Mouse (Mus musculus) limb, embryonic 14.5 days (tissue): ENCODE data around the gene Scarb2. TPM values are rescaled to one million over a fixed set of nuclear protein-coding genes. Genes with fewer than 3 reads are reported as not detected.

Source experiments
- ATAC-seq: fragments of 200-750 bp; cut with Nextera tagmentation; 2 replicates; pipeline ENCODE4 v1.8.0; 2017; ENCODE audit warnings: low read depth, moderate number of reproducible peaks, moderate TSS enrichment; ENCODE audit not compliant: low FRiP score
- DNase-seq: peaks from one replicate; pipeline ENCODE4 v3.0.0-alpha.2; 2015; ENCODE audit warnings: low spot score
- H3K27ac ChIP-seq: fragments of 300-500 bp; sonication (generic); replicated peaks from 2 replicates; pipeline ENCODE4 v1.5.1; 2014; ENCODE audit warnings: low read depth, mild to moderate bottlenecking, low read length, moderate library complexity, mixed read lengths
- H3K27me3 ChIP-seq: fragments of 300-500 bp; sonication (generic); 2 replicates; pipeline ENCODE4 v1.6.1; 2014; ENCODE audit warnings: low read length, mixed read lengths; ENCODE audit not compliant: control insufficient read depth, insufficient read depth
- H3K36me3 ChIP-seq: fragments of 300-500 bp; sonication (generic); 2 replicates; pipeline ENCODE4 v1.6.1; 2014; ENCODE audit warnings: mild to moderate bottlenecking, low read length, moderate library complexity, mixed read lengths; ENCODE audit not compliant: control insufficient read depth, insufficient read depth
- H3K4me1 ChIP-seq: fragments of 300-500 bp; sonication (generic); 2 replicates; pipeline ENCODE4 v1.6.1; 2014; ENCODE audit warnings: antibody characterized with exemption, low read length, mixed read lengths; ENCODE audit not compliant: control insufficient read depth, insufficient read depth
- H3K4me2 ChIP-seq: fragments of 300-500 bp; sonication (generic); replicated peaks from 2 replicates; pipeline ENCODE4 v1.6.1; 2014; ENCODE audit warnings: low read depth, mild to moderate bottlenecking, low read length, moderate library complexity; ENCODE audit not compliant: severe bottlenecking
- H3K4me3 ChIP-seq: fragments of 300-500 bp; sonication (generic); replicated peaks from 2 replicates; pipeline ENCODE4 v1.5.1; 2014; ENCODE audit warnings: low read length
- H3K9ac ChIP-seq: fragments of 300-500 bp; sonication (generic); 2 replicates; pipeline ENCODE4 v1.6.1; 2014; ENCODE audit warnings: mild to moderate bottlenecking, low read depth, low read length, moderate library complexity; ENCODE audit not compliant: severe bottlenecking
- H3K9me3 ChIP-seq: fragments of 300-500 bp; sonication (generic); 2 replicates; pipeline ENCODE4 v1.6.1; 2016; ENCODE audit warnings: low read length; ENCODE audit not compliant: control insufficient read depth
- POLR2A ChIP-seq: fragments of 200-500 bp; IDR thresholded peaks from 2 replicates; pipeline ENCODE4 v1.8.0; 2012; ENCODE audit warnings: inconsistent platforms, mild to moderate bottlenecking, moderate library complexity, borderline replicate concordance; ENCODE audit not compliant: insufficient read depth, insufficient read length; ENCODE audit errors: extremely low read depth
- WGBS: fragments of 180-500 bp; shearing (Covaris S2); extraction: QIAGEN DNeasy Blood & Tissue Kit; methylation state at CpG from one replicate; pipeline ENCODE4 v1.1.7; 2014; 5-methylcytosine and 5-hydroxymethylcytosine counted together
- polyA plus RNA-seq, 2 experiments: library from polyadenylated mRNA; depleted of rRNA in 1 of 2; stranded (reverse) in 1 of 2; unstranded in 1 of 2; fragments of >200 nt; fragmentation: Nextera tagmentation in 1 of 2; extraction: Ambion mirVana in 1 of 2; gene quantifications; 2 replicates each; pipeline versions ENCODE4 v1.2.1 to v1.2.3; 2012 to 2014

Scarb2 gene
- polyA plus RNA-seq, 2 experiments, result 10.7 to 29.1 TPM

DNA sequence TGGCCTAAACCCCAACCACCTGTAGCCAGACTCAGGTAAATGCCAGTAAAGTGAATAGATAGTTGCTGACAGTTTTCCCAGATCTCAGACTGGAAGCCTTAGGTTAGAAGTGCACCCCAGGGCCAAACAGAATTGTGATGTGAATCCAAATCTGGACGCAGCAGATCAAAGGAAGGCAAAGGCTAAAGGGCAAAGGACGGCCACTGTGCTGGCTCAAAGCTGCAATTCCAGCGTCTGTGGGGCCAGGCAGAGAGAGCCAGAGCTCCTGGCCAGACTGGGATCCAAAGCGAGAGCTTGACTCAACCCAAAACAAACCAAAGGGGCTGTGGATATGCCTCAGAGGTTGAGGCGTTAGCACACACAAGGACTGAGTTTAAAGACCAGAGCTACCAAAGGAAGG lies 47.9 kb downstream of the Scarb2 start:
- Histone ChIP-seq H3K9ac (no peak overlapping the region), H3K27me3 (no peaks in the 10 kb centered on the region), H3K9me3 (no peaks in the 10 kb centered on the region), H3K36me3 (peaks cover 24% of the 10 kb centered on the region), H3K4me2 (no peak overlapping the region), H3K4me1 (no peaks in the 10 kb centered on the region), H3K27ac (no peak overlapping the region), H3K4me3 (no peak overlapping the region)
- TF ChIP-seq POLR2A, result no peak
- WGBS, result 40% methylated on average over 5 of the region's 5 CpGs
- no peak for DNase-seq
- ATAC-seq, result no peak

DNA sequence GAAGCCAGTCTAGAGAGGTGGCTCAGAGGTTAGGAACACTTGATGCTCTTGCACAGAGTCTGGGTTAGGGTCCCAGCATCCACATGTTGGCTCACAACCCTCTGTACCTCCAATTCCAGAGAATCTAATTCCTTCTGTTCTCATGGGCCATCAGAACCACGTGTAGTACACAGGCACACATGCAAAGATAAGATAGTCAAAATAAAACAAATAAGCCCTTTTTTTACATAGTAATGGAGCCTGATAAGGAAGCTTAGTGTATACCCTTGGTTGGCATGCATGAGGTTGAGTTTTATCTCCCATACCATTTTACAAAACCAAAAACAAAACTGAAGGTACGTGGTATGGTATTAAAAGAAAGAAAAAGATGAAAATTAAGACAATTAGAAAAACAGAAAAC lies 49.2 kb downstream of the Scarb2 start:
- no peak overlapping the region for H3K9ac ChIP-seq
- no peak for TF ChIP-seq POLR2A
- H3K4me3 ChIP-seq, result no peak overlapping the region
- no peaks in the 10 kb centered on the region for H3K27me3 ChIP-seq
- H3K4me1 ChIP-seq, result no peaks in the 10 kb centered on the region
- H3K36me3 ChIP-seq, result peaks cover 36% of the 10 kb centered on the region
- no peaks in the 10 kb centered on the region for H3K9me3 ChIP-seq
- DNase-seq (no peak), ATAC-seq (no peak)
- 84% methylated on average over 2 of the region's 2 CpGs for WGBS
- no peak overlapping the region for H3K27ac ChIP-seq
- H3K4me2 ChIP-seq, result no peak overlapping the region

DNA sequence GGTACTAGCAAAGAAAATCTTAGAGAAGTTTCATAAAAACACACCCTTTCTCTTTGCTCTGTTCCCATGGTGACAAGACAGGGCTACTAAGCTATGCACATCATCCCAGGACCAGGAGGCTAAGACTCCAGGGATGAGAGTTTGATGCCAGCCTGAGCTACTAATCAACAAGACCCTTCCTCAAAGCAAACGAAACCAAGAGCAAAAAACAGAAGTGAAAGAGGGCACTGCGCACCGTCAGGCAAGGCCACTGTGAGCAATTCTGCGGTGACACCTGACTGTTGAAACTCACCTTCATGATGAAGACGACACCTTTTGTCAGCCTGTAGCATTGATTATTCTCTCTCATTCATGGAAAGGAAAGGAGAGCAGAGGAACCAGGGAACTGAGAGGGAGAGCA lies 53.8 kb downstream of the Scarb2 start:
- Histone ChIP-seq H3K4me3 (no peak overlapping the region), H3K27ac (no peak overlapping the region), H3K4me1 (no peaks in the 10 kb centered on the region), H3K36me3 (peaks cover 62% of the 10 kb centered on the region), H3K4me2 (no peak overlapping the region), H3K27me3 (no peaks in the 10 kb centered on the region), H3K9ac (no peak overlapping the region), H3K9me3 (no peaks in the 10 kb centered on the region)
- DNase-seq (no peak), ATAC-seq (no peak)
- TF ChIP-seq POLR2A, result no peak
- 92% methylated on average over 5 of the region's 5 CpGs for WGBS

DNA sequence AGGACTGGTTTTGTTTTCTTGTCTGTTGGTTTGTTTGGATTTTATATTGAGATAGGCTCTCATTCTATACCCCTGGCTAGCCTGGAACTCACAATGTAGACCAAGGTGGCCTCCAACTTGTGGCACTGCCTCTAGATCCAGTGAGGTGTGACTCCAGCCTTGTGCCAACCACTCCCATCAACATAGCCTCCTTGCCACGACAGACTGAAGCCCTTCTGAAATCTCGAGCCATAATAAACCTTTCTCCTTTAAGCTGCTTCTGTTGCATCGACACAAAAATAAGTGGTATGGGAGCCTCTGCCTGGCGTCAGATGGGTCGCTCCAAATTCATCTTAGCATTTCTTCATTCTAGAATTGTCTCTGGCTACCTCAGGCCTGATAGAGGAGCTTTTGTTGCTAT lies 59.9 kb downstream of the Scarb2 start:
- no peaks in the 10 kb centered on the region for H3K9me3 ChIP-seq
- WGBS, result 93% methylated on average over 5 of the region's 5 CpGs
- H3K27me3 ChIP-seq, result no peaks in the 10 kb centered on the region
- no peak overlapping the region for H3K4me3 ChIP-seq
- DNase-seq, result no peak
- no peak overlapping the region for H3K9ac ChIP-seq
- no peak for TF ChIP-seq POLR2A
- H3K4me2 ChIP-seq, result no peak overlapping the region
- no peak for ATAC-seq
- H3K4me1 ChIP-seq, result no peaks in the 10 kb centered on the region
- H3K27ac ChIP-seq, result no peak overlapping the region
- H3K36me3 ChIP-seq, result peaks cover 63% of the 10 kb centered on the region

DNA sequence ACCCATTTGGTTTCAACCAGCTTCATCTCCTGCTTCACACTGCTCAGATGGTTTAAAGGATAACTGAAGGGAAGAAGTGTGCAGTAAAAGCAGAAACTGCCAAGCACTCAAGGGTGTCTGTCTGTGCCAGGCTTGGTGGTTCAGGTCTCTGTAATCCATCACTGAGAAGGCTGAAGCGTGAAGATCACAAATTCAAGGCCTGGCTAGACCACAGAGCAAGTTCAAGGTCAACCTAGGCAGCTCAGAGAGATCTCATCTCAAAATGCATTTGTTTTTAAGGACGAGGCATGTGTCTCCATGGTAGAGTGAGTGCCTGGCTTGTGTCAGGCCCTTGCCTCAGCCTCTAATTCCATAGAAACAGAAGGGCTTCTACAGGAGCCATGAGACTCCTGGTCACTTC lies 61.6 kb downstream of the Scarb2 start:
- WGBS, result 91% methylated on average over 2 of the region's 2 CpGs
- Histone ChIP-seq H3K27me3 (no peaks in the 10 kb centered on the region), H3K9me3 (no peaks in the 10 kb centered on the region), H3K36me3 (peaks cover 50% of the 10 kb centered on the region), H3K27ac (no peak overlapping the region), H3K4me3 (no peak overlapping the region), H3K9ac (no peak overlapping the region), H3K4me1 (no peaks in the 10 kb centered on the region), H3K4me2 (no peak overlapping the region)
- ATAC-seq, result no peak
- TF ChIP-seq POLR2A, result no peak
- DNase-seq, result no peak

DNA sequence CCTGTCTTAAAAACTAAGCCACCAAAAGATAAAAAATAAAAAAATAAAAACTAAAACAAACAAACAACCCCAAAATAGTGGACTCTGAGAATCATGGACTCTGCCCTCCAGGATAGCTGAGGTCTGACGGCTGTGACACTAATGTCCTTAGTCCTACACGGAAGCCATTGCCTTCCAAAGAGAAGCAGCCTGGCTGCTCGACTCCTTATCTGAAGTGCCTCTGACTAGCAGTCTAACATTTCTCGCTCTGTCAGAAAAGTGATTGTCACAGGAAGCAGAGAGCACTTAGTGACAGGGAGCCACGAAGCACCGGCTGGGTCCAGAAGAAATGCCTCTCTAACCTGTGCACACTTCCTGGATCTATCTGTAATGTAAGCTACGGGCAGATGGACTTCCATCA lies 63.7 kb downstream of the Scarb2 start:
- Histone ChIP-seq H3K4me1 (no peaks in the 10 kb centered on the region), H3K27me3 (no peaks in the 10 kb centered on the region), H3K4me2 (no peak overlapping the region), H3K27ac (no peak overlapping the region), H3K4me3 (no peak overlapping the region), H3K9ac (no peak overlapping the region), H3K9me3 (no peaks in the 10 kb centered on the region), H3K36me3 (peaks cover 31% of the 10 kb centered on the region)
- DNase-seq (no peak), ATAC-seq (no peak)
- WGBS, result 91% methylated on average over 7 of the region's 7 CpGs
- no peak for TF ChIP-seq POLR2A
